Mouse (Mus musculus): ENCODE data around the gene Gm20906.
"Not testable (repeated sequence)": the region's sequence is repeated elsewhere in the genome, so short reads cannot be mapped to it uniquely, and the experiment has no call there.

The Gm20906 gene

GRCm38 (mm10) chrY:87550666-87551065 lies at the start of gene Gm20906:
Gm20906 (plus strand) TSS chrY:87550966.
- not testable (repeated sequence) for DNase-seq (ENCODE audit: low spot score)
